Mouse (Mus musculus) intestine, embryonic 16.5 days (tissue): ENCODE measurements at regions not wholly inside any gene's neighbourhood (a gene's known extent, or its start where the extent isn't known, plus 50 kb on each side); places are given as distances from the start of the nearest gene placed in this dataset.

ENCODE experiments used
- ATAC-seq: fragments of 200-750 bp; cut with Nextera tagmentation; 2 replicates; pipeline ENCODE4 v1.8.0; 2017; ENCODE audit warnings: moderate TSS enrichment, moderate library complexity
- H3K27ac ChIP-seq: fragments of 300-500 bp; sonication (generic); 2 replicates; pipeline ENCODE4 v1.5.1; 2014; ENCODE audit warnings: mild to moderate bottlenecking, low read length
- H3K27me3 ChIP-seq: fragments of 300-500 bp; sonication (generic); replicated peaks from 2 replicates; pipeline ENCODE4 v1.6.1; 2014; ENCODE audit warnings: low read length, control low read depth, mixed read lengths; ENCODE audit not compliant: control insufficient read depth, insufficient read depth
- H3K36me3 ChIP-seq: fragments of 300-500 bp; sonication (generic); 2 replicates; pipeline ENCODE4 v1.6.1; 2014; ENCODE audit warnings: low read length, control low read depth; ENCODE audit not compliant: control insufficient read depth, insufficient read depth
- H3K4me1 ChIP-seq: fragments of 300-500 bp; sonication (generic); 2 replicates; pipeline ENCODE4 v1.6.1; 2014; ENCODE audit warnings: low read length, control low read depth, mixed read lengths; ENCODE audit not compliant: control insufficient read depth, insufficient read depth
- H3K4me2 ChIP-seq: fragments of 300-500 bp; sonication (generic); 2 replicates; pipeline ENCODE4 v1.6.1; 2014; ENCODE audit warnings: low read depth, low read length, control low read depth
- H3K4me3 ChIP-seq: fragments of 300-500 bp; sonication (generic); 2 replicates; pipeline ENCODE4 v1.5.1; 2014; ENCODE audit warnings: mild to moderate bottlenecking, low read length
- H3K9ac ChIP-seq: fragments of 300-500 bp; sonication (generic); 2 replicates; pipeline ENCODE4 v1.6.1; 2014; ENCODE audit warnings: low read depth, low read length
- H3K9me3 ChIP-seq: fragments of 300-500 bp; sonication (generic); 2 replicates; pipeline ENCODE4 v1.6.1; 2016; ENCODE audit warnings: low read length, control low read depth; ENCODE audit not compliant: control insufficient read depth
- WGBS: fragments of 180-500 bp; shearing (Covaris S2); extraction: QIAGEN DNeasy Blood & Tissue Kit; methylation state at CpG from one replicate; pipeline ENCODE4 v1.1.7; 2014; 5-methylcytosine and 5-hydroxymethylcytosine counted together

GRCm38 (mm10) chr3:51082831-51083575 lies 141.2 kb upstream of the Noct start:
- no peak overlapping the region for H3K27ac ChIP-seq
- H3K27me3 ChIP-seq = no peaks in the 10 kb centered on the region
- no peak overlapping the region for H3K4me2 ChIP-seq
- 0 out of 2 replicates have a peak, but pooled peaks cover 2% of the 10 kb centered on the region for H3K4me1 ChIP-seq
- H3K36me3 ChIP-seq = no peaks in the 10 kb centered on the region
- WGBS = 67% methylated on average over 11 of the region's 11 CpGs
- no peak overlapping the region for H3K4me3 ChIP-seq
- H3K9me3 ChIP-seq = no peaks in the 10 kb centered on the region
- H3K9ac ChIP-seq = no peak overlapping the region
- no peak for ATAC-seq

GRCm38 (mm10) chr3:51083583-51083982 lies 140.7 kb upstream of the Noct start:
- H3K27me3 ChIP-seq = no peaks in the 10 kb centered on the region
- H3K9me3 ChIP-seq = no peaks in the 10 kb centered on the region
- H3K4me1 ChIP-seq = 0 out of 2 replicates have a peak, but pooled peaks cover 2% of the 10 kb centered on the region
- no peak overlapping the region for H3K4me2 ChIP-seq
- 65% methylated on average over 7 of the region's 7 CpGs for WGBS
- ATAC-seq = no peak
- no peak overlapping the region for H3K4me3 ChIP-seq
- no peaks in the 10 kb centered on the region for H3K36me3 ChIP-seq
- no peak overlapping the region for H3K27ac ChIP-seq
- no peak overlapping the region for H3K9ac ChIP-seq

- Histone ChIP-seq H3K27me3 (no peaks in the 10 kb centered on the region), H3K4me3 (no peak overlapping the region), H3K4me2 (no peak overlapping the region), H3K36me3 (no peaks in the 10 kb centered on the region), H3K4me1 (no peaks in the 10 kb centered on the region), H3K27ac (no peak overlapping the region), H3K9ac (no peak overlapping the region), H3K9me3 (no peaks in the 10 kb centered on the region)
- 42% methylated on average over 10 of the region's 10 CpGs for WGBS
- ATAC-seq = no peak
Measured at GRCm38 (mm10) chr3:51086441-51086849, 137.8 kb upstream of the Noct start.

GRCm38 (mm10) chr3:51087076-51087475 lies 137.2 kb upstream of the Noct start:
- Histone ChIP-seq H3K4me1 (no peaks in the 10 kb centered on the region), H3K27me3 (no peaks in the 10 kb centered on the region), H3K4me2 (no peak overlapping the region), H3K9ac (no peak overlapping the region), H3K27ac (no peak overlapping the region), H3K36me3 (no peaks in the 10 kb centered on the region), H3K9me3 (no peaks in the 10 kb centered on the region), H3K4me3 (no peak overlapping the region)
- WGBS = 84% methylated on average over 4 of the region's 4 CpGs
- ATAC-seq = no peak

- H3K36me3 ChIP-seq = no peaks in the 10 kb centered on the region
- ATAC-seq = no peak
- WGBS = 72% methylated on average over 10 of the region's 10 CpGs
- no peak overlapping the region for H3K9ac ChIP-seq
- H3K9me3 ChIP-seq = no peaks in the 10 kb centered on the region
- H3K4me3 ChIP-seq = no peak overlapping the region
- no peaks in the 10 kb centered on the region for H3K27me3 ChIP-seq
- H3K27ac ChIP-seq = no peak overlapping the region
- no peak overlapping the region for H3K4me2 ChIP-seq
- H3K4me1 ChIP-seq = no peaks in the 10 kb centered on the region
Measured at GRCm38 (mm10) chr3:51089036-51089669, 135.1 kb upstream of the Noct start.

- Histone ChIP-seq H3K4me3 (no peak overlapping the region), H3K4me2 (no peak overlapping the region)
- WGBS = 61% methylated on average over 4 of the region's 4 CpGs
Measured at GRCm38 (mm10) chr3:51091478-51091877, 132.8 kb upstream of the Noct start.

GRCm38 (mm10) chr3:51092079-51093028 lies 131.9 kb upstream of the Noct start:
- Histone ChIP-seq H3K27ac (no peak overlapping the region), H3K4me1 (no peaks in the 10 kb centered on the region), H3K9me3 (no peaks in the 10 kb centered on the region), H3K4me2 (no peak overlapping the region), H3K4me3 (no peak overlapping the region), H3K9ac (no peak overlapping the region), H3K36me3 (no peaks in the 10 kb centered on the region), H3K27me3 (no peaks in the 10 kb centered on the region)
- WGBS = 63% methylated on average over 12 of the region's 12 CpGs
- ATAC-seq = no peak

More at GRCm38 (mm10) chr3:51091478-51091877, 132.8 kb upstream of the Noct start:
- ATAC-seq = no peak
- no peak overlapping the region for H3K9ac ChIP-seq
- H3K36me3 ChIP-seq = no peaks in the 10 kb centered on the region
- H3K4me1 ChIP-seq = no peaks in the 10 kb centered on the region
- H3K27me3 ChIP-seq = no peaks in the 10 kb centered on the region
- H3K27ac ChIP-seq = no peak overlapping the region
- no peaks in the 10 kb centered on the region for H3K9me3 ChIP-seq

GRCm38 (mm10) chr3:51095847-51096447 lies 128.3 kb upstream of the Noct start:
- 35% methylated on average over 14 of the region's 14 CpGs for WGBS
- no peaks in the 10 kb centered on the region for H3K27me3 ChIP-seq
- ATAC-seq = no peak
- H3K9me3 ChIP-seq = no peaks in the 10 kb centered on the region
- H3K4me3 ChIP-seq = no peak overlapping the region
- no peaks in the 10 kb centered on the region for H3K4me1 ChIP-seq
- H3K4me2 ChIP-seq = no peak overlapping the region
- H3K36me3 ChIP-seq = no peaks in the 10 kb centered on the region
- no peak overlapping the region for H3K27ac ChIP-seq
- no peak overlapping the region for H3K9ac ChIP-seq

- 41% methylated on average over 6 of the region's 6 CpGs for WGBS
- Histone ChIP-seq H3K36me3 (no peaks in the 10 kb centered on the region), H3K4me2 (no peak overlapping the region), H3K9ac (no peak overlapping the region), H3K27me3 (no peaks in the 10 kb centered on the region), H3K27ac (no peak overlapping the region), H3K4me1 (no peaks in the 10 kb centered on the region), H3K9me3 (no peaks in the 10 kb centered on the region), H3K4me3 (no peak overlapping the region)
- no peak for ATAC-seq
Measured at GRCm38 (mm10) chr3:51096545-51096944, 127.7 kb upstream of the Noct start.
